Mouse (Mus musculus): ENCODE measurements around the gene Serpina10.
"Not testable (repeated sequence)": the region's sequence is repeated elsewhere in the genome, so short reads cannot be mapped to it uniquely, and the experiment has no call there.

Gene Serpina10

GRCm38 (mm10) chr12:103615734-103616133 lies 15.5 kb downstream of the Serpina10 start:
- no peak for DNase-seq (ENCODE audit: low read depth, low spot score)

GRCm38 (mm10) chr12:103615141-103615540 lies 16.1 kb downstream of the Serpina10 start:
- DNase-seq (ENCODE audit: low read depth, low spot score): no peak

- no peak for DNase-seq (ENCODE audit: low read depth, low spot score)
These were observed 29.4 kb downstream of the Serpina10 start for GRCm38 (mm10) chr12:103601839-103602238.

GRCm38 (mm10) chr12:103600364-103600763 lies 30.9 kb downstream of the Serpina10 start:
- DNase-seq (ENCODE audit: low read depth, low spot score): peak; percentile 41

GRCm38 (mm10) chr12:103598411-103598810 lies 32.8 kb downstream of the Serpina10 start:
- DNase-seq (ENCODE audit: low read depth, low spot score): no peak

- DNase-seq (ENCODE audit: low read depth, low spot score): no peak
These were observed 47.5 kb downstream of the Serpina10 start for GRCm38 (mm10) chr12:103583771-103584170.

GRCm38 (mm10) chr12:103578148-103578547 lies 53.1 kb downstream of the Serpina10 start:
- not testable (repeated sequence) for DNase-seq (ENCODE audit: low read depth, low spot score)

- DNase-seq (ENCODE audit: low read depth, low spot score): no peak
These were observed 61.6 kb downstream of the Serpina10 start for GRCm38 (mm10) chr12:103569690-103570089.

GRCm38 (mm10) chr12:103567129-103567528 lies 64.1 kb downstream of the Serpina10 start:
- peak; percentile 23 for DNase-seq (ENCODE audit: low read depth, low spot score)

- peak; percentile 6 for DNase-seq (ENCODE audit: low read depth, low spot score)
These were observed 66.1 kb downstream of the Serpina10 start for GRCm38 (mm10) chr12:103565151-103565550.
